In genomic region chr5:140934639-140935315, GRCm38 (mm10) we compare ENCODE assay signal across 14 mouse cellular contexts.
A peak's percentile ranks its signal among the peaks of the same experiment; 100 is the strongest.
DNase-seq lines count a peak whose midpoint lies in the region; ATAC-seq and TF ChIP-seq lines count a peak whose summit lies in the region.
"Had no signal": no experiment of that assay in that cellular context is flagged by ENCODE, and none has a peak within 500 bp of the region (broad histone marks: within the 10 kb centered on the region; RNA-seq: fewer than 3 reads in every experiment).

No protein-coding gene starts in this region.

- no peak for TF ChIP-seq EP300 in stomach, postnatal 0 days (optimal IDR thresholded peaks at IDR 0.05)

- H3K27ac ChIP-seq in layer of hippocampus, adult 2 months: no peak overlapping the region
- no peak overlapping the region for H3K27ac ChIP-seq in midbrain, postnatal 0 days (ENCODE audit: low read depth, low read length)
- H3K27ac ChIP-seq in midbrain, embryonic 14.5 days (replicated peaks; ENCODE audit: low read depth, low read length): no peak overlapping the region
- H3K27ac ChIP-seq in stomach, postnatal 0 days (replicated peaks): no peak overlapping the region
- H3K27ac ChIP-seq: liver, embryonic 15.5 days; stomach, embryonic 15.5 days had no signal

- no peak overlapping the region for H3K9ac ChIP-seq in midbrain, postnatal 0 days (replicated peaks; ENCODE audit: low read length, poor library complexity, severe bottlenecking)
- H3K9ac ChIP-seq in midbrain, embryonic 14.5 days (replicated peaks; ENCODE audit: low read length): no peak overlapping the region
- H3K9ac ChIP-seq in stomach, postnatal 0 days (ENCODE audit: low read length): no peak overlapping the region
- H3K9ac ChIP-seq: liver, embryonic 15.5 days; stomach, embryonic 15.5 days had no signal

- H3K4me2 ChIP-seq in midbrain, postnatal 0 days (ENCODE audit: low read depth, low read length, poor library complexity, severe bottlenecking): no peak overlapping the region
- no peak overlapping the region for H3K4me2 ChIP-seq in midbrain, embryonic 14.5 days (ENCODE audit: low read length)
- no peak overlapping the region for H3K4me2 ChIP-seq in stomach, postnatal 0 days (replicated peaks; ENCODE audit: low read depth)
- H3K4me2 ChIP-seq: liver, embryonic 15.5 days; stomach, embryonic 15.5 days had no signal

- H3K9me3 ChIP-seq in midbrain, postnatal 0 days (ENCODE audit: low read length): no peaks in the 10 kb centered on the region
- no peaks in the 10 kb centered on the region for H3K9me3 ChIP-seq in midbrain, embryonic 14.5 days (ENCODE audit: control insufficient read depth, low read length)
- no peaks in the 10 kb centered on the region for H3K9me3 ChIP-seq in stomach, postnatal 0 days (ENCODE audit: control insufficient read depth, low read length)
- H3K9me3 ChIP-seq: liver, embryonic 15.5 days; stomach, embryonic 15.5 days had no signal

- no peaks in the 10 kb centered on the region for H3K36me3 ChIP-seq in midbrain, postnatal 0 days (ENCODE audit: insufficient read depth, low read length)
- no peaks in the 10 kb centered on the region for H3K36me3 ChIP-seq in midbrain, embryonic 14.5 days (ENCODE audit: control insufficient read depth, insufficient read depth, low read length)
- H3K36me3 ChIP-seq in stomach, postnatal 0 days (ENCODE audit: control insufficient read depth, insufficient read depth, low read length): no peaks in the 10 kb centered on the region
- H3K36me3 ChIP-seq: liver, embryonic 15.5 days; stomach, embryonic 15.5 days had no signal

- H3K4me3 ChIP-seq in layer of hippocampus, adult 2 months: no peak overlapping the region
- H3K4me3 ChIP-seq in midbrain, postnatal 0 days (ENCODE audit: low read depth, low read length): no peak overlapping the region
- no peak overlapping the region for H3K4me3 ChIP-seq in midbrain, embryonic 14.5 days (replicated peaks; ENCODE audit: low read depth, low read length)
- H3K4me3 ChIP-seq in stomach, postnatal 0 days (ENCODE audit: low read depth, low read length): no peak overlapping the region
- H3K4me3 ChIP-seq: liver, embryonic 15.5 days; stomach, embryonic 15.5 days had no signal

- DNase-seq in cerebellum, postnatal 10 days: peak; percentile 71 to 78
- no peak for DNase-seq in cerebellum, adult 11 months
- no peak for DNase-seq in layer of hippocampus, adult 2 months (ENCODE audit: low spot score in 2 of 2)
- DNase-seq in layer of hippocampus, adult 9-10 months (ENCODE audit: low spot score): no peak
- DNase-seq in midbrain, postnatal 0 days (ENCODE audit: low spot score): peak; percentile 42
- DNase-seq in midbrain, embryonic 14.5 days: no peak
- DNase-seq in stomach, postnatal 0 days (ENCODE audit: low spot score): no peak
- DNase-seq in urinary bladder, postnatal 14 days (ENCODE audit: low spot score): no peak
- DNase-seq: adrenal gland, adult 8-10 months; cerebellum, adult 11-12 months; kidney, postnatal 25 days; right cerebral cortex, postnatal 4 days had no signal

- WGBS in midbrain, postnatal 0 days: 76% methylated on average over 9 of the region's 9 CpGs
- 84% methylated on average over 9 of the region's 9 CpGs for WGBS in midbrain, embryonic 14.5 days
- WGBS in stomach, postnatal 0 days: 81% methylated on average over 9 of the region's 9 CpGs

- no peaks in the 10 kb centered on the region for H3K4me1 ChIP-seq in midbrain, postnatal 0 days (ENCODE audit: insufficient read depth, low read length)
- no peaks in the 10 kb centered on the region for H3K4me1 ChIP-seq in midbrain, embryonic 14.5 days (ENCODE audit: control insufficient read depth, insufficient read depth, low read length)
- no peaks in the 10 kb centered on the region for H3K4me1 ChIP-seq in stomach, postnatal 0 days (replicated peaks; ENCODE audit: control insufficient read depth, insufficient read depth)
- H3K4me1 ChIP-seq: liver, embryonic 15.5 days; stomach, embryonic 15.5 days had no signal

- no peak for ATAC-seq in midbrain, postnatal 0 days (ENCODE audit: low FRiP score)
- no peak for ATAC-seq in midbrain, embryonic 14.5 days (ENCODE audit: low FRiP score, low TSS enrichment)
- ATAC-seq in stomach, postnatal 0 days (ENCODE audit: low FRiP score, low TSS enrichment): no peak

- H3K27me3 ChIP-seq in midbrain, postnatal 0 days (ENCODE audit: insufficient read depth, low read length): no peaks in the 10 kb centered on the region
- no peaks in the 10 kb centered on the region for H3K27me3 ChIP-seq in midbrain, embryonic 14.5 days (ENCODE audit: control insufficient read depth, insufficient read depth, low read length)
- no peaks in the 10 kb centered on the region for H3K27me3 ChIP-seq in stomach, postnatal 0 days (ENCODE audit: control insufficient read depth, insufficient read depth, low read length)
- H3K27me3 ChIP-seq: liver, embryonic 15.5 days; stomach, embryonic 15.5 days had no signal

- peak; percentile 68 for TF ChIP-seq CTCF in layer of hippocampus, adult 2 months (conservative IDR thresholded peaks at IDR 0.05)
- TF ChIP-seq CTCF in midbrain, postnatal 0 days (IDR thresholded peaks at IDR 0.05): peak; percentile 35
- peak; percentile 38; the same call in 1 of the 2 replicates for TF ChIP-seq CTCF in stomach, postnatal 0 days (IDR thresholded peaks at IDR 0.05; ENCODE audit: low read depth)

Comparison
In these comparisons a context has a peak if more than half of its experiments do, and no peak if none do; other contexts are left out.
1. DNase-seq: peak in cerebellum, postnatal 10 days (2 of 2) and midbrain, postnatal 0 days (single experiment); none in cerebellum, adult 11 months (single experiment), layer of hippocampus, adult 2 months (0 of 2), layer of hippocampus, adult 9-10 months (single experiment), midbrain, embryonic 14.5 days (single experiment), stomach, postnatal 0 days (single experiment) and urinary bladder, postnatal 14 days (single experiment).
2. Peak in every context shown above with its lines, with median percentiles within 50 percentile points of each other: CTCF ChIP-seq.